Mouse (Mus musculus) forebrain, embryonic 14.5 days (tissue): ENCODE measurements around the gene Rnf181. TPM values are rescaled to one million over a fixed set of nuclear protein-coding genes. Genes with fewer than 3 reads are reported as not detected.

Experiments used
- ATAC-seq: fragments of 200-750 bp; cut with Nextera tagmentation; 2 replicates; pipeline ENCODE4 v1.8.0; 2017; ENCODE audit warnings: mild to moderate bottlenecking, moderate library complexity
- DNase-seq: peaks from one replicate; pipeline ENCODE4 v3.0.0-alpha.2; 2015; ENCODE audit warnings: low spot score
- H3K27ac ChIP-seq: fragments of 300-500 bp; sonication (generic); 2 replicates; pipeline ENCODE4 v1.5.1; 2014; ENCODE audit warnings: low read depth, mild to moderate bottlenecking, control low read depth, low read length, moderate library complexity
- H3K27me3 ChIP-seq: fragments of 300-500 bp; sonication (generic); replicated peaks from 2 replicates; pipeline ENCODE4 v1.6.1; 2014; ENCODE audit warnings: low read length, control low read depth, mixed read lengths; ENCODE audit not compliant: control insufficient read depth, insufficient read depth
- H3K36me3 ChIP-seq: fragments of 300-500 bp; sonication (generic); 2 replicates; pipeline ENCODE4 v1.6.1; 2014; ENCODE audit warnings: low read length, control low read depth; ENCODE audit not compliant: control insufficient read depth, insufficient read depth
- H3K4me1 ChIP-seq: fragments of 300-500 bp; sonication (generic); 2 replicates; pipeline ENCODE4 v1.6.1; 2014; ENCODE audit warnings: antibody characterized with exemption, low read length, control low read depth; ENCODE audit not compliant: control insufficient read depth, insufficient read depth
- H3K4me2 ChIP-seq: fragments of 300-500 bp; sonication (generic); 2 replicates; pipeline ENCODE4 v1.6.1; 2014; ENCODE audit warnings: mild to moderate bottlenecking, control low read depth, low read length
- H3K4me3 ChIP-seq: fragments of 300-500 bp; sonication (generic); 2 replicates; pipeline ENCODE4 v1.5.1; 2014; ENCODE audit warnings: low read depth, low read length, control low read depth
- H3K9ac ChIP-seq: fragments of 300-500 bp; sonication (generic); 2 replicates; pipeline ENCODE4 v1.6.1; 2014; ENCODE audit warnings: mild to moderate bottlenecking, low read length, control low read depth, moderate library complexity
- H3K9me3 ChIP-seq: fragments of 300-500 bp; sonication (generic); replicated peaks from 2 replicates; pipeline ENCODE4 v1.6.1; 2016; ENCODE audit warnings: low read length, control low read depth, mixed read lengths; ENCODE audit not compliant: control insufficient read depth
- WGBS: fragments of 180-500 bp; shearing (Covaris S2); extraction: QIAGEN DNeasy Blood & Tissue Kit; methylation state at CpG from one replicate; pipeline ENCODE4 v1.1.7; 2014; 5-methylcytosine and 5-hydroxymethylcytosine counted together
- polyA plus RNA-seq: library from polyadenylated mRNA; unstranded; fragments of >200 nt; fragmentation: Nextera tagmentation; extraction: Ambion mirVana; gene quantifications from 2 replicates; pipeline ENCODE4 v1.2.1, GENCODE M21; 2014

Rnf181 gene
- 123 and 129 TPM in 2 replicates for polyA plus RNA-seq

DNA sequence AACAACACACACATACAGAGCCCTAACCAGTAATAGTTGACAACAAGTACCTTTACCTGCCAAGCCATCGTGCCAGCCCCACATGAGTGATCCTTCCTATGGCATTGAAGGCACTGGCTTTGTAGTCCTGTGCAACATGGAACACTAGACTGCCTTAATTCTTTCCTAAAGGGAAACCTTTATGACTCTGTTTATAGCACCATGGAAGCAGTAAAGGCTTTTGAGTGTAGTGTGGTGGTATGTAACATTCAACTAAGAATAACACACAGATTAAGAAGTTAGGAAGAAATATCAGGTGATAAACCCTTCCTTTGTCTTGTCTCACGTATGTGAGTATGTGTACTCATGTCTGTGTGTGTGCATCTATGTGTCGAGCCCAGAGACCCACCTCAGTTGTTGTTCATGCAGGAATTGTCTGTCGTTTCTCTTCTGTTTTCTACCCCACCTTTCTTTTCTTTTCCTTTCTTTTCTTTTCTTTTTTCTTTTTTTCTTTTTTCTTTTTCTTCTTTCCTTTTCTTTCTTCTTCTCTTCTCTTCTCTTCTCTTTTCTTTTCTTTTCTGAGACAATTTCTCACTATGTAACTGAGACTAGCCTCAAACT, at the start of gene Rnf181:
Gene Rnf181 (minus strand): TSS at position 113 of the 600 bp plus-strand sequence.
- Histone ChIP-seq H3K4me3 (no peak within 1 kb of the TSS), H3K27ac (no peak within 1 kb of the TSS), H3K4me2 (no peak within 1 kb of the TSS), H3K27me3 (no peaks in the 10 kb centered on the region), H3K36me3 (no peaks in the 10 kb centered on the region), H3K9ac (no peak within 1 kb of the TSS), H3K4me1 (no peaks in the 10 kb centered on the region), H3K9me3 (no peaks in the 10 kb centered on the region)
- ATAC-seq (no peak), DNase-seq (no peak)
- WGBS: 68% methylated on average over 4 of the region's 4 CpGs

DNA sequence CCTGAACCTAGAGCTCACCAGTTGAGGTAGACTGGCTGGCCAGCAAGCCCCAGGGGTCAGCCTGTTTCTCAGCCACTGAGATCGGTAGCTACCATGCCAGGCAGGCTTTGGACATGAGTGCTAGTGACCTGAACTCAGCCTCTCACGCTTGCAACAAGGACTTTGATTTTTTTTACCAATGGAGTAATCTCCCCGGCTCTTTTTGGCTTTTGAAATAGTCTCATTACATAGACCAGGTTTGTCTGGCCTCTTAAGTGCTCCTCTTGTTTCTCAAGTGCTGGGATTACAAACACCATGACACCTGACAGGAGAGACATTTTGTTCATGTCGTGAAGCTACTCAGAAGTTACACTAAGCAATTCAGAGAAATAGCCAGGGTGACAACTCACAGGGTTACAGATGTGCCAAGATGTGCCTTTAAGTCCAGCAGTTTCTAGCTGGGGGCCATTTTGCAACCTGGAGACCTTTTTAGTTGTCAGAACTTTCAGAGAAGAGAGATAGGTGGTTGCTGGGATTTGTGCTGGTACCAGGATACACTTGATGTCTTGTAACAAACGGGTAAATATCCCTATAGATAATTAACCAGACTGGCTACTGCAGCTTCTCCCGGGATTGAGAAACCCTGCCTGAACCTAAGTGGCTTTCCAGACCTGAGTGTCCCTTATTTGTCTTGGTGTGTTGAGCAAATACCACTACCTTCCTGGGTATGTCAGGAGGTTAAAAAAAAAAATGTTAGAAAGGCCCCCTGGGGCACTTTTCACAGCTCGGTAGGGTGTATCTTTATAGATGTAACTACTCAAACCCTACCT, 49.4 kb upstream of the Rnf181 start:
- H3K36me3 ChIP-seq: peaks cover 22% of the 10 kb centered on the region
- no peak overlapping the region for H3K4me2 ChIP-seq
- H3K9me3 ChIP-seq: no peaks in the 10 kb centered on the region
- H3K27ac ChIP-seq: no peak overlapping the region
- 88% methylated on average over 7 of the region's 7 CpGs for WGBS
- DNase-seq (no peak), ATAC-seq (no peak)
- peaks cover 4% of the 10 kb centered on the region; the same call in 1 of the 2 replicates for H3K4me1 ChIP-seq
- H3K4me3 ChIP-seq: no peak overlapping the region
- peak overlapping the region; percentile 25; the same call in 1 of the 2 replicates for H3K9ac ChIP-seq
- H3K27me3 ChIP-seq: no peaks in the 10 kb centered on the region

DNA sequence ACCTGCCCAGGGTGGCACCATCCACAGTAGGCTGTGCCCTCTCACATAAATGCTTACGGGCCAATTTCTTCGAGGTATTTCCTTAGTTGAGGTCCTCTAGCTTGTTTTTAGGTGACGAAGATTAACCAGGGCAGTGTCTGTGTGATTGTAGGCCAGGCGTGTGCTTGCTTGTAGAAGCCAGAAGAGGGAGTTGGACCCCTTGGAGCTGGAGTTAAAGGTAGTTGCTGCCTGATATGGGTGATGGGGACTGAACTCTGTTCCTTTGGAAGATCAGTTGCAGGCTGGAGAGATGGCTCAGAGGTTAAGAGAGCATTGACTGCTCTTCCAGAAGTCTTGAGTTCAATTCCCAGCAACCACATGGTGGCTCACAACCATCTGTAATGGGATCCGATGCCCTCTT, 48.4 kb upstream of the Rnf181 start:
- Histone ChIP-seq H3K9ac (peak overlapping the region; percentile 87; the same call in 1 of the 2 replicates), H3K36me3 (peaks cover 18% of the 10 kb centered on the region), H3K4me1 (peaks cover 4% of the 10 kb centered on the region; the same call in 1 of the 2 replicates), H3K27me3 (no peaks in the 10 kb centered on the region), H3K4me3 (0 out of 2 replicates have a peak overlapping the region, but pooled peaks have one; percentile 60), H3K27ac (no peak overlapping the region), H3K4me2 (peak overlapping the region; percentile 82), H3K9me3 (no peaks in the 10 kb centered on the region)
- no peak for ATAC-seq
- DNase-seq: no peak
- WGBS: 90% methylated on average over 5 of the region's 5 CpGs

DNA sequence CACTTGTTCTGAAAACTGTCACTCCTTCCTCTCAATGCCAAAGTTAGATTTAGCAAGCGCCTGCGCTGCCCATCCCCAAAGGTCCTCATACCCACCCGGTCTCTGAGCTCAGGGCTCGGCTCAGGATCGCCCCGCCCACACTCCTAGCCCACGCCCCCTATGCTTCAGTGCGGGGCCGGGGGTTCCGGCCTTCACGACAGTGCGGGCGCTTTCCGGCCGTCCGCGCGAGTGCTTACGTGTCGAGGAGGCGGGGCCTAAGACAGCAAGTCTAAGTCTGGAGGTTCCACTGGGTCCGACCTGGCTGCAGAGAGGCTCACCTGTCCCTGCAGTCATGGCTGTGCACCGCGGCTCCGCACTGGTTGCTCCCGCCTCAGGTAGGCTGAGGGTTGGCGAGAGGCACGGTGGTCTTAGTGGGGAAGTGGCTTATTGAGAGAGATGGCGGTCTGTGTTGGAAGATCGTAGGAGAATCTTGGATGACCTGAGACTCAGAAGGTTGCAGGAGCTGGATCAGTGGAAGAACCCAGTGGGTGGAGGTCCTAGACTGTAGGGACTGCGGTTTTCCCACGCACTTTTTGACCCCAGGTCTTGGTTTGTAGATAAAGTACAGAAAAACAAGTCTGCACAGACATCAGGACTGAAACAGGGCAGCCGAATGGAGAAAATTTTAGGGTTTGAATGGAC, 47.5 kb upstream of the Rnf181 start, which contains the start of gene Ggcx:
Gene Ggcx (plus strand): TSS at position 233 of the 681 bp plus-strand sequence.
- Histone ChIP-seq H3K27me3 (no peaks in the 10 kb centered on the region), H3K4me3 (peak within 1 kb of the TSS; percentile 60), H3K4me2 (peak within 1 kb of the TSS; percentile 82), H3K36me3 (peaks cover 15% of the 10 kb centered on the region), H3K9ac (peak within 1 kb of the TSS; percentile 87), H3K27ac (no peak within 1 kb of the TSS), H3K9me3 (no peaks in the 10 kb centered on the region), H3K4me1 (peaks cover 4% of the 10 kb centered on the region; the same call in 1 of the 2 replicates)
- ATAC-seq (peak; percentile 97), DNase-seq (peak; percentile 96)
- WGBS: 2% methylated on average over 33 of the region's 33 CpGs

DNA sequence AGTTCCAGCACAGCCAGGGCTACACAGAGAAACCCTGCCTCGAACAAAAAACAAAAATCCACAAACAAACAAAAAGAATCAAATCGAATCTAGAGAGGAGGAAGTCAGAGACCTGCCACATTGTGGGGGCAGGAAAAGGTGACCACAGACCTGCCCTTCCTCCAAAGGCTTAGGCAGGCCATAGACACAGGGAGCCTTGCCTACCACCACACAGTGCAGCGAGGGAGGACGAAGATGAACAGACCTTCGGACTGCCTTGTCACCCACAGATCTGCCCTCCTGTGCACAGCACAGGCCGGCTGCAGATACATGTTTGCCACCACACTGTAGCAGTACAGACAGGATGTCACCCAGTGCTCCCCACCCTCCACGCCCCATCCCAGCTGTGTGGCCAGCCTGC, 43.8 kb upstream of the Rnf181 start:
- Histone ChIP-seq H3K27ac (no peak overlapping the region), H3K27me3 (no peaks in the 10 kb centered on the region), H3K9ac (no peak overlapping the region), H3K4me2 (no peak overlapping the region), H3K36me3 (no peaks in the 10 kb centered on the region), H3K4me1 (peaks cover 4% of the 10 kb centered on the region; the same call in 1 of the 2 replicates), H3K9me3 (no peaks in the 10 kb centered on the region), H3K4me3 (no peak overlapping the region)
- WGBS: 83% methylated on average over 7 of the region's 7 CpGs
- no peak for DNase-seq
- ATAC-seq: no peak

DNA sequence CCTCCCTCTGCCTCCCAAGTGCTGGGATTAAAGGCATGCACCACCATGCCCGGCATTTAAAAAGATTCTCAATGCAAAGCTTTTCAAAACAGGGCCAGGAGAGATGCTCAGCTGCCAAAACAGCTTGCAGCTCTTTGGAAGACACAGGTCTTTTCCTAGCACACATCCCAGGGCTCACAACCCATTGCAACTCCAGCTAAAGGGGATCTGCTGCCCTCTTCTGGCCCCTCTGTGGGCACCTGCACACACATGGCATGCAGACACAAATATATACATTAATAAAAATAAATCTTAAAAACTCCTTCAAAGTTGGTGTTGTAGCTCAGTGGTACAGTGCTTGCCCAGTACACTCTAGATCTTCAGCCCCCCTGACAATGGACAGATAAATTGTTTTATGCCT, 43.2 kb upstream of the Rnf181 start:
- H3K9me3 ChIP-seq: no peaks in the 10 kb centered on the region
- no peaks in the 10 kb centered on the region for H3K27me3 ChIP-seq
- H3K4me2 ChIP-seq: no peak overlapping the region
- WGBS: 44% methylated on average over 1 of the region's 1 CpGs
- no peak overlapping the region for H3K9ac ChIP-seq
- no peaks in the 10 kb centered on the region for H3K36me3 ChIP-seq
- no peak overlapping the region for H3K4me3 ChIP-seq
- DNase-seq (no peak), ATAC-seq (no peak)
- H3K4me1 ChIP-seq: peaks cover 3% of the 10 kb centered on the region; the same call in 1 of the 2 replicates
- H3K27ac ChIP-seq: no peak overlapping the region

DNA sequence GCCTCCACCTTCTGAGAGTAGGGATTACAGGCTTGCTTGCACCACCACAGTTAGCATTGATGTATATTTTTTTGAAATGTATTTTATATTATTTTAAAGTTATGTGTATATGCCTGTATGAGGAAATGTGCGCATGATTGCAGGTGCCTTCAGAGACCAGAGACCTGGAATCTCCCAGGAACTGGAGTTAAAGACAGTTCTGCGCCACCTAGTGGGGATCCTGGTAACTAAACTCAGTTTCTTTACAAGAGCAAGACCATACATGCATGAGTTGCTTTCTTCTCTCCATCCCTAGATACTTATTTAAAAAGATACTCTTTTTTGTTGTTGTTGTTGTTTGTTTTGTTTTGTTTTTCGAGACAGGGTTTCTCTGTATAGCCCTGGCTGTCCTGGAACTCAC, 42.8 kb upstream of the Rnf181 start:
- H3K4me3 ChIP-seq: no peak overlapping the region
- ATAC-seq (no peak), DNase-seq (peak; percentile 88)
- no peaks in the 10 kb centered on the region for H3K4me1 ChIP-seq
- no peaks in the 10 kb centered on the region for H3K27me3 ChIP-seq
- H3K36me3 ChIP-seq: no peaks in the 10 kb centered on the region
- no peak overlapping the region for H3K27ac ChIP-seq
- no peak overlapping the region for H3K4me2 ChIP-seq
- H3K9me3 ChIP-seq: no peaks in the 10 kb centered on the region
- 15% methylated on average over 3 of the region's 3 CpGs for WGBS
- no peak overlapping the region for H3K9ac ChIP-seq

DNA sequence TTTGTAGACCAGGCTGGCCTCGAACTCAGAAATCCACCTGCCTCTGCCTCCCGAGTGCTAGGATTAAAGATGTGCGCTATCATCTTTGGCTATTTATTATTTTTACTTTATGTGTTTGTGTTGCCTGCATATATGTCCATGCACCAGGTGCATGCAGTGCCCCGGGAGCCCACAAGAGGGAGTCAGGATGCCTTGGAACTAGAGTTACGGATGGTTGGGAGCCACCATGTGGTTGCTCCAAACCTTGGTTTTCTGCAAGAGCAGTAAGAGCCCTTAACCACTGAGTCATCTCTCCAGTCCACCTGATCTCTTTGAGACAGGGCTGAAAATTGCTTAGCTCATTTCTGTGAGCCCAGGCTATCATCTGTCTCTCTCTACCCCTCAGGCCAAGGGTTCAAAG, 40.4 kb upstream of the Rnf181 start:
- H3K4me3 ChIP-seq: no peak overlapping the region
- no peaks in the 10 kb centered on the region for H3K27me3 ChIP-seq
- no peak overlapping the region for H3K4me2 ChIP-seq
- peak; percentile 70 for ATAC-seq
- no peaks in the 10 kb centered on the region for H3K9me3 ChIP-seq
- no peak overlapping the region for H3K27ac ChIP-seq
- peak; percentile 91 for DNase-seq
- H3K9ac ChIP-seq: no peak overlapping the region
- 0% methylated on average over 5 of the region's 5 CpGs for WGBS
- H3K36me3 ChIP-seq: no peaks in the 10 kb centered on the region
- no peaks in the 10 kb centered on the region for H3K4me1 ChIP-seq
